Mouse (Mus musculus) hindbrain, embryonic 12.5 days (tissue): ENCODE data around the gene Krba1. TPM values are rescaled to one million over a fixed set of nuclear protein-coding genes. Genes with fewer than 3 reads are reported as not detected.

Experiments used
- ATAC-seq: fragments of 200-750 bp; cut with Nextera tagmentation; 2 replicates; pipeline ENCODE4 v1.8.0; 2017; ENCODE audit warnings: moderate TSS enrichment; ENCODE audit not compliant: low FRiP score
- H3K27ac ChIP-seq: fragments of 300-500 bp; sonication (generic); 2 replicates; pipeline ENCODE4 v1.5.1; 2016; ENCODE audit warnings: mild to moderate bottlenecking
- H3K27me3 ChIP-seq: fragments of 300-500 bp; sonication (generic); 2 replicates; pipeline ENCODE4 v1.6.1; 2016; ENCODE audit warnings: mild to moderate bottlenecking
- H3K36me3 ChIP-seq: fragments of 300-500 bp; sonication (generic); 2 replicates; pipeline ENCODE4 v1.6.1; 2016; ENCODE audit warnings: mild to moderate bottlenecking
- H3K4me1 ChIP-seq: fragments of 300-500 bp; sonication (generic); 2 replicates; pipeline ENCODE4 v1.6.1; 2016
- H3K4me2 ChIP-seq: fragments of 300-500 bp; sonication (generic); replicated peaks from 2 replicates; pipeline ENCODE4 v1.6.1; 2016; ENCODE audit warnings: mild to moderate bottlenecking
- H3K4me3 ChIP-seq: fragments of 300-500 bp; sonication (generic); 2 replicates; pipeline ENCODE4 v1.5.1; 2016; ENCODE audit warnings: mild to moderate bottlenecking
- H3K9ac ChIP-seq: fragments of 300-500 bp; sonication (generic); 2 replicates; pipeline ENCODE4 v1.6.1; 2016; ENCODE audit warnings: mild to moderate bottlenecking, moderate library complexity
- H3K9me3 ChIP-seq: fragments of 300-500 bp; sonication (generic); replicated peaks from 2 replicates; pipeline ENCODE4 v1.6.1; 2016; ENCODE audit warnings: mild to moderate bottlenecking
- WGBS: fragments of 180-500 bp; shearing (Covaris S2); methylation state at CpG from one replicate; pipeline ENCODE4 v1.1.7; 2016; 5-methylcytosine and 5-hydroxymethylcytosine counted together
- polyA plus RNA-seq: library from polyadenylated mRNA; unstranded; fragments of >200 nt; fragmentation: Nextera tagmentation; extraction: Ambion mirVana; gene quantifications from 2 replicates; pipeline ENCODE4 v1.2.1, GENCODE M21; 2016

Gene Krba1
- polyA plus RNA-seq, 1 experiment from 2014 or later, result 29.9 TPM

DNA sequence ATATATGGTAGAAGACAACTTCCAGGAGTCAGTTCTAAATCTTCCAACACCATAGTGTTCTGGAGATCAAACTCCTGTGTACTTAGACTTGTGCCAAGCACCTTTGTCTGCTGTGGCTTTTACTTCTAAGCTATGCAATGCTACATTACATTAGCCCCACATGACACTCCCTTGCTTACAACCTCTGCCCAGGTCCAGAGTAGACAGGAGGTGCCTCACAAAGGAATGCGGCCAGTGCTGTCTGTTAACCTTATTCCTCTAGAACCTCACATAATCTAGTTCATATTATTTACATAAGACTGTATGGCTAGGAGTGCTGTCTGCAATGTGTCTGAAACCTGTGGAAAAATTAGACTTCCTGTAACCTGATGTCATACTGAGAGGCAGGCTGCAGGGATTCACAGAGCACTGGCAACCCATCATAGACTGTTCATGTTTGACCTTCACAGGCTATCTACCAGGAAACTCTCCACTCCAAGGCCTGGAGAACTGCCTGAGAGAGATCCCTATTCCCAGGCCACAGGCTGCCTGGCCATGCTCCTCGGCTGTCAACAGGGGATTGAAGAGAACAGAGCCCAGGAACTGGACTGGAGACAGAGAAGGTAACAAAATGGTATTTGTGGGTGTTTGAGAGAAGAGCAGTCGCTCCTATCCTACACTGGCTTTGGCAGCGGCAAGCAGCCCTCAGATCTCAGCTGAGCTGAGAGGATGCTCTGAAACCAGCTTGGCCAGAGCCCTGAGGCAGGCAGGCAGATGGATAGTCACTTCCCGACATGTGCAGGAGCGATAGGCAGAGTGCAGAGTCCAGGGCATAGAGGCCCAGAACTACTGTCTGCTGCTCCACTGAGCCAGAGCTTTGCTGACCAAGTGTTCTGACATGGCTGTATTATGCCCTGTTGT, 16.1 kb downstream of the Krba1 start:
- H3K27me3 ChIP-seq, result no peaks in the 10 kb centered on the region
- H3K9me3 ChIP-seq, result no peaks in the 10 kb centered on the region
- H3K36me3 ChIP-seq, result peaks cover 100% of the 10 kb centered on the region
- H3K4me3 ChIP-seq, result no peak overlapping the region
- H3K27ac ChIP-seq, result no peak overlapping the region
- WGBS, result 96% methylated on average over 6 of the region's 6 CpGs
- no peak for ATAC-seq
- H3K4me2 ChIP-seq, result no peak overlapping the region
- H3K4me1 ChIP-seq, result no peaks in the 10 kb centered on the region
- no peak overlapping the region for H3K9ac ChIP-seq

GRCm38 (mm10) chr6:48412147-48412546, 16.8 kb downstream of the Krba1 start:
- H3K27me3 ChIP-seq, result no peaks in the 10 kb centered on the region
- H3K27ac ChIP-seq, result no peak overlapping the region
- no peaks in the 10 kb centered on the region for H3K9me3 ChIP-seq
- no peak for ATAC-seq
- WGBS, result 91% methylated on average over 4 of the region's 4 CpGs
- peaks cover 100% of the 10 kb centered on the region for H3K36me3 ChIP-seq
- H3K4me1 ChIP-seq, result no peaks in the 10 kb centered on the region
- H3K9ac ChIP-seq, result no peak overlapping the region
- H3K4me3 ChIP-seq, result no peak overlapping the region
- H3K4me2 ChIP-seq, result no peak overlapping the region

GRCm38 (mm10) chr6:48412662-48413061, 17.3 kb downstream of the Krba1 start:
- Histone ChIP-seq H3K4me1 (no peaks in the 10 kb centered on the region), H3K9ac (no peak overlapping the region), H3K27ac (no peak overlapping the region), H3K4me2 (no peak overlapping the region), H3K9me3 (no peaks in the 10 kb centered on the region), H3K27me3 (no peaks in the 10 kb centered on the region), H3K4me3 (no peak overlapping the region), H3K36me3 (peaks cover 99% of the 10 kb centered on the region)
- no peak for ATAC-seq
- WGBS, result 92% methylated on average over 3 of the region's 3 CpGs

DNA sequence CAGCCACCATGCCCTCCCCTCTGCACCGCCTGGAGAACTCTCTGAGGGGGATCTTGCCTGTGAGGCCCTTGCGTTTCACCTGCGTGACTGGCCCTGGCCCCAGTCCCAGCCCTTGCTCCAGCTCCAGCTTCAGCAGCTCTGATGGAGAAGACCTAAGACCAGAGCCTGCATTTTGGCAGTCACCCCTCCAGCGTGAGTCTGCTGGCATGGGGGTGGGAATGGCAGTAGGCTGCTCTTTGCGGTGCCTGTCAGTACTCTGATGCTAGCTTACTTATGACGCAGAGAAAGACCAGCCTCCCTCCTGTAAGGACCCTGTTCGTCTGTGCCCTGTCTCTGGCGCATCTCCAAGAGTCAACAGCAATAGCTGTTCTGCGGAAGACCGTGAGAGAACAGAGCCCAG, 17.7 kb downstream of the Krba1 start:
- H3K27ac ChIP-seq, result no peak overlapping the region
- ATAC-seq, result no peak
- H3K4me2 ChIP-seq, result no peak overlapping the region
- no peak overlapping the region for H3K9ac ChIP-seq
- 93% methylated on average over 10 of the region's 10 CpGs for WGBS
- H3K9me3 ChIP-seq, result no peaks in the 10 kb centered on the region
- H3K36me3 ChIP-seq, result peaks cover 99% of the 10 kb centered on the region
- H3K27me3 ChIP-seq, result no peaks in the 10 kb centered on the region
- H3K4me1 ChIP-seq, result no peaks in the 10 kb centered on the region
- no peak overlapping the region for H3K4me3 ChIP-seq

DNA sequence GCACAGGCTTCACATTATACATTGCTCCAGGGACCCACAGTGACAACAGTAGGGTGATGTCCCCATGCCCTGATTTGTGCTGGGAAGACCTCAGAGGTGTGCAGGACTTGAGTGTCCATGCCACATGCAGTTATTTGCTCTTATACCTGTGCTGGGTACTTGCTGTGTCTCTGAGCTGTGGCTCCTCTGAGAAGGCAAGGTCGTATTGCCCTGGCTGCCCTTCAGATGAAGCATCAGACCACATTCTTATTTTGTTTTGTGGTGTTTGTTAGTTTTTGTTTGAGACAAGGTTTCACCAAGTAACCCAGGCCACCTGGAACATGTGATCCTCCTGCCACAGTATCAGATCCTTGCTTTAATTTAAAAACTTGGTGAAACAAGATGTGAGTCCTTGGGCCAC, 19.5 kb downstream of the Krba1 start:
- Histone ChIP-seq H3K4me2 (no peak overlapping the region), H3K4me1 (no peaks in the 10 kb centered on the region), H3K27me3 (no peaks in the 10 kb centered on the region), H3K36me3 (peaks cover 89% of the 10 kb centered on the region), H3K9ac (no peak overlapping the region), H3K4me3 (no peak overlapping the region), H3K9me3 (no peaks in the 10 kb centered on the region), H3K27ac (no peak overlapping the region)
- WGBS, result 95% methylated on average over 1 of the region's 1 CpGs
- ATAC-seq, result no peak

DNA sequence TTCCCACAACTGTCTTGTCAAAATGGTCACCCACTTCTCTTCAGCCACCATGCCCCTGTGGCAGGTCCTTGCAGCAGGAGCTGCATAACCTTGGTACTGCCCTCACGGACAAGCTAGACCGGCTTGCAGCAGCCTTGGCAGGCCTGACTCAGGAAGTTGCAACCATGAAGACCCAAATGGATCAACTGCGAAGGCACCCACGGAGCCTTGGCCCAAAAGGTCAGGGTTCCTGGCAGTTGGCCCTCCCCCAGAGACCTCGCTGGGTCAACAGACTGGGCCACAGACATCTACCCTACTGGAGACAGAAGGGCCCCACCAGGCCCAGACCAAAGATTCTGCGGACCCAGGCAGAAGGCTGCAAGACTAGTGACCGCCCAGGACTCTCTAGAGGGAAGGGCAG, 20.2 kb downstream of the Krba1 start:
- peaks cover 81% of the 10 kb centered on the region for H3K36me3 ChIP-seq
- H3K4me2 ChIP-seq, result no peak overlapping the region
- 0 out of 2 replicates have a peak, but pooled peaks cover 3% of the 10 kb centered on the region for H3K4me1 ChIP-seq
- H3K27me3 ChIP-seq, result no peaks in the 10 kb centered on the region
- no peak overlapping the region for H3K4me3 ChIP-seq
- no peaks in the 10 kb centered on the region for H3K9me3 ChIP-seq
- no peak overlapping the region for H3K27ac ChIP-seq
- H3K9ac ChIP-seq, result no peak overlapping the region
- WGBS, result 91% methylated on average over 7 of the region's 7 CpGs
- ATAC-seq, result no peak

GRCm38 (mm10) chr6:48416486-48416885, 21.1 kb downstream of the Krba1 start:
- H3K9ac ChIP-seq, result no peak overlapping the region
- no peak overlapping the region for H3K4me3 ChIP-seq
- H3K4me2 ChIP-seq, result no peak overlapping the region
- peaks cover 73% of the 10 kb centered on the region for H3K36me3 ChIP-seq
- peaks cover 7% of the 10 kb centered on the region; the same call in 1 of the 2 replicates for H3K4me1 ChIP-seq
- H3K27me3 ChIP-seq, result no peaks in the 10 kb centered on the region
- no peaks in the 10 kb centered on the region for H3K9me3 ChIP-seq
- no peak for ATAC-seq
- 91% methylated on average over 2 of the region's 2 CpGs for WGBS
- H3K27ac ChIP-seq, result no peak overlapping the region

GRCm38 (mm10) chr6:48420647-48421046, 25.3 kb downstream of the Krba1 start:
- no peaks in the 10 kb centered on the region for H3K9me3 ChIP-seq
- H3K4me2 ChIP-seq, result no peak overlapping the region
- H3K27me3 ChIP-seq, result no peaks in the 10 kb centered on the region
- no peak overlapping the region for H3K9ac ChIP-seq
- peaks cover 7% of the 10 kb centered on the region; the same call in 1 of the 2 replicates for H3K4me1 ChIP-seq
- peak overlapping the region; percentile 44 for H3K27ac ChIP-seq
- no peak for ATAC-seq
- H3K36me3 ChIP-seq, result peaks cover 31% of the 10 kb centered on the region
- H3K4me3 ChIP-seq, result no peak overlapping the region
- 20% methylated on average over 2 of the region's 2 CpGs for WGBS

DNA sequence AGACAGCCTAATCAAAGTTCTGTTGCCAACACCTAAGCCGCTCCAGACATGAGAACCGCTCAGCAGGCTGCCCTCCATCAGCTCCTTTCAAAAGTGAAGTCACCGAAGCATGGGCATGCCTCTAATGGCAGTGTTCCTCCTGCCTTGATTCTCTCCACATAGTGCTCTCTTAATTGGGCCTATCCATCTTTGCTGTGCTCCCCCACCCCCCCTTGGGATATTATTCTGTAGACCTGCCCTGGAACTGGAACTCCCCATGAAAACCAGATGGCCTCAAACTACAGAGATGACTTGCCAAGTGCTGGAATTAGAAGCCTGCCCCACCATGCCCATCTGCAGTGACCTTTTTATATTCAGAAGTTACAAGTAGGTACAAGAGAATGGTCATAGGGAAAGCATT, 27.9 kb downstream of the Krba1 start:
- H3K9ac ChIP-seq, result no peak overlapping the region
- no peak overlapping the region for H3K4me2 ChIP-seq
- H3K36me3 ChIP-seq, result peaks cover 7% of the 10 kb centered on the region; the same call in 1 of the 2 replicates
- ATAC-seq, result no peak
- H3K27me3 ChIP-seq, result no peaks in the 10 kb centered on the region
- peaks cover 7% of the 10 kb centered on the region; the same call in 1 of the 2 replicates for H3K4me1 ChIP-seq
- no peak overlapping the region for H3K27ac ChIP-seq
- WGBS, result 76% methylated on average over 3 of the region's 3 CpGs
- H3K4me3 ChIP-seq, result no peak overlapping the region
- no peaks in the 10 kb centered on the region for H3K9me3 ChIP-seq

GRCm38 (mm10) chr6:48424074-48424473, 28.7 kb downstream of the Krba1 start:
- H3K4me3 ChIP-seq, result no peak overlapping the region
- H3K9ac ChIP-seq, result no peak overlapping the region
- no peaks in the 10 kb centered on the region for H3K9me3 ChIP-seq
- H3K27me3 ChIP-seq, result no peaks in the 10 kb centered on the region
- ATAC-seq, result no peak
- H3K4me1 ChIP-seq, result peaks cover 7% of the 10 kb centered on the region; the same call in 1 of the 2 replicates
- H3K4me2 ChIP-seq, result no peak overlapping the region
- WGBS, result 68% methylated on average over 5 of the region's 5 CpGs
- no peaks in the 10 kb centered on the region for H3K36me3 ChIP-seq
- no peak overlapping the region for H3K27ac ChIP-seq

- ATAC-seq, result no peak
- H3K9me3 ChIP-seq, result no peaks in the 10 kb centered on the region
- no peak overlapping the region for H3K27ac ChIP-seq
- WGBS, result 81% methylated on average over 5 of the region's 5 CpGs
- no peaks in the 10 kb centered on the region for H3K4me1 ChIP-seq
- no peak overlapping the region for H3K9ac ChIP-seq
- H3K27me3 ChIP-seq, result no peaks in the 10 kb centered on the region
- H3K4me3 ChIP-seq, result no peak overlapping the region
- no peaks in the 10 kb centered on the region for H3K36me3 ChIP-seq
- H3K4me2 ChIP-seq, result no peak overlapping the region
Measured at GRCm38 (mm10) chr6:48426956-48427355, 31.6 kb downstream of the Krba1 start.

GRCm38 (mm10) chr6:48428769-48429557, 33.6 kb downstream of the Krba1 start:
- Histone ChIP-seq H3K9me3 (no peaks in the 10 kb centered on the region), H3K36me3 (no peaks in the 10 kb centered on the region), H3K27me3 (no peaks in the 10 kb centered on the region), H3K27ac (no peak overlapping the region), H3K9ac (no peak overlapping the region), H3K4me2 (no peak overlapping the region), H3K4me3 (no peak overlapping the region), H3K4me1 (no peaks in the 10 kb centered on the region)
- WGBS, result 73% methylated on average over 4 of the region's 4 CpGs
- ATAC-seq, result no peak
